Mouse (Mus musculus) hindbrain, embryonic 15.5 days (tissue): Measurements from ENCODE around the gene Neurl1b. TPM values are rescaled to one million over a fixed set of nuclear protein-coding genes. Genes with fewer than 3 reads are reported as not detected.

Experiments
- ATAC-seq: fragments of 200-750 bp; cut with Nextera tagmentation; 2 replicates; pipeline ENCODE4 v1.8.0; 2017; ENCODE audit warnings: low read depth, moderate number of reproducible peaks, moderate TSS enrichment; ENCODE audit not compliant: low FRiP score
- H3K27ac ChIP-seq: fragments of 300-500 bp; sonication (generic); replicated peaks from 2 replicates; pipeline ENCODE4 v1.5.1; 2015; ENCODE audit warnings: mild to moderate bottlenecking, inconsistent platforms
- H3K27me3 ChIP-seq: fragments of 300-500 bp; sonication (generic); 2 replicates; pipeline ENCODE4 v1.6.1; 2015; ENCODE audit warnings: control low read depth, inconsistent platforms
- H3K36me3 ChIP-seq: fragments of 300-500 bp; sonication (generic); 2 replicates; pipeline ENCODE4 v1.6.1; 2015; ENCODE audit warnings: control low read depth, inconsistent platforms
- H3K4me1 ChIP-seq: fragments of 300-500 bp; sonication (generic); replicated peaks from 2 replicates; pipeline ENCODE4 v1.6.1; 2015; ENCODE audit warnings: control low read depth, inconsistent platforms
- H3K4me2 ChIP-seq: fragments of 300-500 bp; sonication (generic); 2 replicates; pipeline ENCODE4 v1.6.1; 2015; ENCODE audit warnings: moderate library complexity, mild to moderate bottlenecking, inconsistent platforms
- H3K4me3 ChIP-seq: fragments of 300-500 bp; sonication (generic); 2 replicates; pipeline ENCODE4 v1.5.1; 2015; ENCODE audit warnings: mild to moderate bottlenecking, inconsistent platforms
- H3K9ac ChIP-seq: fragments of 300-500 bp; sonication (generic); 2 replicates; pipeline ENCODE4 v1.6.1; 2015; ENCODE audit warnings: inconsistent platforms
- H3K9me3 ChIP-seq: fragments of 300-500 bp; sonication (generic); 2 replicates; pipeline ENCODE4 v1.6.1; 2016; ENCODE audit warnings: control low read depth, inconsistent platforms
- WGBS: fragments of 180-500 bp; shearing (Covaris S2); methylation state at CpG from one replicate; pipeline ENCODE4 v1.1.7; 2015; 5-methylcytosine and 5-hydroxymethylcytosine counted together
- polyA plus RNA-seq: library from polyadenylated mRNA; unstranded; fragments of >200 nt; fragmentation: Nextera tagmentation; extraction: Ambion mirVana; gene quantifications from 2 replicates; pipeline ENCODE4 v1.2.1, GENCODE M21; 2015

The Neurl1b gene
- polyA plus RNA-seq, 1 experiment from 2014 or later: 1.6 TPM

DNA sequence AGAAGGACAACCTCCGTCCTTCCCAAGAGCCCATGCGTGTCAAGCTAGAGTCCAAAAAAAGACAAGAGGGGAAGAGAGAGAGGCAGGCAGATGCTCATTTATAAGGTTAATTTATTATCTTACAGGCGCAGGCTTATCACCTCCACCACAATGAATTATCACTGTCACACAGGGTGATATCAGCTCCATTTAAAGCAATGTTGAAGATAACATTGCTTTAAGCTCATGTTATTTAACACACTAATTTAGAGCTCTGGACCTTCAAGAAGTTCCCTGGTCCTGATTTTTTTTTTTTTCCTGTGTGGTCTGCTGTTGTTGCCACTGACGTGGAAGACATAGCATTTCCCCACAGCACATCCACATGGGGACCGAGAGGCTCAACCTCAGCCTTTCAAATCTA, 1.7 kb upstream of the Neurl1b start:
- 85% methylated on average over 5 of the region's 5 CpGs for WGBS
- no peaks in the 10 kb centered on the region for H3K9me3 ChIP-seq
- H3K9ac ChIP-seq: no peak overlapping the region
- no peak overlapping the region for H3K4me2 ChIP-seq
- H3K4me1 ChIP-seq: peaks cover 21% of the 10 kb centered on the region
- no peak overlapping the region for H3K4me3 ChIP-seq
- H3K27ac ChIP-seq: no peak overlapping the region
- ATAC-seq: no peak
- H3K36me3 ChIP-seq: no peaks in the 10 kb centered on the region
- H3K27me3 ChIP-seq: peaks cover 7% of the 10 kb centered on the region

DNA sequence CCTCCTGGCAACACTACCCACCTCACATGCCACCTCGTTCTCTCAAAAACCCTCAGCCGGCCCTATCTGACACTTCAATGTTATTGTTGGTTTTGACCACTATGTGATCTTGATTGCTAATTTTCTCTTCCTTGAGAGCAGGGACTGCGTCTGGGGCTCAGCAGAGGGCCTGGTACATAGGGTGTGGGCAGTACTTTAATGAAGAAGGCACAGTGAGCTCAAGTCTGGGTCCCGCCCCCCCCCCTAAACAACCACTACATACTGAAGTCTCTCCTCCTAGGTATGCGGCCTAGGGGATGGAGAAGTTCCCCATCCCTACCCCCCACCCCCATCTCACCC, 476 bp upstream of the Neurl1b start:
- Histone ChIP-seq H3K36me3 (no peaks in the 10 kb centered on the region), H3K4me2 (peak overlapping the region; percentile 84), H3K27me3 (peaks cover 7% of the 10 kb centered on the region), H3K4me1 (peaks cover 21% of the 10 kb centered on the region), H3K4me3 (peak overlapping the region; percentile 92), H3K9me3 (no peaks in the 10 kb centered on the region), H3K27ac (no peak overlapping the region), H3K9ac (peak overlapping the region; percentile 73)
- no peak for ATAC-seq
- 5% methylated on average over 5 of the region's 5 CpGs for WGBS

DNA sequence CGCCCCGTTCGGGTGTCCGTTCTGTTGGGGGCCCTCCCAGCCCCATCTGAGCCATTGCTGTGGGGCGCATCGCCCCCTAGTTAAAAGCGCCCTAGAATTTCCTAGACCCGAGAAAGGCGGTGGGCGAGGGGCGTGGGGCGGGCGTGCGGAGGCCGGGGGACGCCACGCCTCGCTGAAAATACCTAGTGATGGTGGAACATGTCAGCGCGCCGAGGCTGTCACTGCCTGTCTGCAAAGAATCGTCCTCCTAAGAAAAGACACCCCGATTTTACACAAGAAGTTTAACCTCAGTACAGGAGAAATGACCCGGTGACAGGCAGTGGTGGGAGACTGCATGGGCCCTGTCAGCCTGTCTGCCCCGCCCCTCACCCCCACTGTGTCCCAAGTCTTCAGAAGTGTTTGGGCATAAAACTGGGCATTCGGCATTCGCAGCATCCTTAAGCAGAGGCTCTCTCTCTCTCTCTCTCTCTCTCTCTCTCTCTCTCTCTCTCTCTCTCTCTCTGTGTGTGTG, 781 bp downstream of the Neurl1b start:
- Histone ChIP-seq H3K9ac (peak overlapping the region; percentile 73), H3K27ac (peak overlapping the region; percentile 61), H3K4me3 (peak overlapping the region; percentile 92), H3K27me3 (peaks cover 7% of the 10 kb centered on the region), H3K4me2 (peak overlapping the region; percentile 84), H3K9me3 (no peaks in the 10 kb centered on the region), H3K36me3 (no peaks in the 10 kb centered on the region), H3K4me1 (peaks cover 21% of the 10 kb centered on the region)
- under 1% methylated on average over 27 of the region's 27 CpGs for whole genome bisulfite sequencing
- ATAC-seq: no peak

DNA sequence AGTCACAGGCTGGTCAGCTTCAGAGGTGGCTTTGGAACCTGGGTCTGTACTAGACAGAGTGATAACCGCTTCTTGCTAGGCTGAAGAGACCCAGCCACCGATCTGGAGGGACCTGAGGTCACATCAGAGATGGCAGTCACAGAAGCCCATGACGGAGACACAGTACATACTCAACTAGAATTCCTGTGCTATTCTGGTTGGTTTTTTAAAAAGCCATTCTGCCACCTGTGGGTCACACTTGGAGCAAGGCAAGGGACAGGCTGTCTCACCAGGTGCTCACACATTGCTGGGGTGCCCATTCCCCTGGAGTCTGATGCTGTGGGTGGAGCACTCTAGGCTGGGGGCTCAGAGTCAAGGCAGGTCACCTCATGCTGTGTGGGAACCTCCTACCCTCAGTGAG, 1.5 kb downstream of the Neurl1b start:
- Histone ChIP-seq H3K9ac (no peak overlapping the region), H3K9me3 (no peaks in the 10 kb centered on the region), H3K27me3 (peaks cover 7% of the 10 kb centered on the region), H3K27ac (no peak overlapping the region), H3K4me3 (peak overlapping the region; percentile 92), H3K36me3 (no peaks in the 10 kb centered on the region), H3K4me1 (peaks cover 21% of the 10 kb centered on the region), H3K4me2 (peak overlapping the region; percentile 84)
- 56% methylated on average over 3 of the region's 3 CpGs for WGBS
- ATAC-seq: 0 out of 2 replicates have a peak, but pooled peaks have one; percentile 20

DNA sequence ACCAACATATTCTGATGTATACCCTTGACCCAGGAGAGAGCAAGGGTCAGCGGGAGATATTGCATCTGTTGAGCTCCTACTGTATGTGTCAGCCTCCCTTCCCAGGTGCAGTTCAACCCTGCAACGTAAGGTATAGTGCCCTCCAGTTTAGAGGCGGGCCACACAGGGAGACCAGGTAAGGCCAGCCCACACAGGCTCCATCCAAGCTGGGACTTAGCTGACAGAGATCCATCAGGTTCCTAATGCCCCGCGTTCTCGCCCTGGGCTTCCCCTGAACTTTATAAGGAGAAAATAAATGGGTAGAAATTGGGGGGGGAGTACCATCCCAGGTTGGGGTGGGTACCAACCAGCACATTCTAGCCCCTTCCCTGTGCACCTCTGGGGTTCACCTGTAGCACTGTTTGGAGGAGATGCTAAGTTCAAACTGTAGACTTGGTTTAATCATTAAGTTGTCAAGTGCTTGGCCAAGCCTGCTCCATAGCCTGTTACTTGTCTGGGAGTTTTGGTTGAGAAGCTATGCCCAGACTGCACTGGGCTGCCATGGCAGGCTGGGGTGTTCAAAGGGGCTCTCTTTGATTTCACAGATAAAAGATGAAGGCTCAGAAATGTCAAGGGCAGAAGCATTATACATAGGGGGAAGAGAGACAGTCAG, 3.3 kb downstream of the Neurl1b start:
- Histone ChIP-seq H3K27ac (no peak overlapping the region), H3K4me2 (no peak overlapping the region), H3K9ac (no peak overlapping the region), H3K4me3 (no peak overlapping the region), H3K9me3 (no peaks in the 10 kb centered on the region), H3K36me3 (no peaks in the 10 kb centered on the region), H3K27me3 (peaks cover 7% of the 10 kb centered on the region), H3K4me1 (peaks cover 21% of the 10 kb centered on the region)
- WGBS: 87% methylated on average over 6 of the region's 6 CpGs
- no peak for ATAC-seq

DNA sequence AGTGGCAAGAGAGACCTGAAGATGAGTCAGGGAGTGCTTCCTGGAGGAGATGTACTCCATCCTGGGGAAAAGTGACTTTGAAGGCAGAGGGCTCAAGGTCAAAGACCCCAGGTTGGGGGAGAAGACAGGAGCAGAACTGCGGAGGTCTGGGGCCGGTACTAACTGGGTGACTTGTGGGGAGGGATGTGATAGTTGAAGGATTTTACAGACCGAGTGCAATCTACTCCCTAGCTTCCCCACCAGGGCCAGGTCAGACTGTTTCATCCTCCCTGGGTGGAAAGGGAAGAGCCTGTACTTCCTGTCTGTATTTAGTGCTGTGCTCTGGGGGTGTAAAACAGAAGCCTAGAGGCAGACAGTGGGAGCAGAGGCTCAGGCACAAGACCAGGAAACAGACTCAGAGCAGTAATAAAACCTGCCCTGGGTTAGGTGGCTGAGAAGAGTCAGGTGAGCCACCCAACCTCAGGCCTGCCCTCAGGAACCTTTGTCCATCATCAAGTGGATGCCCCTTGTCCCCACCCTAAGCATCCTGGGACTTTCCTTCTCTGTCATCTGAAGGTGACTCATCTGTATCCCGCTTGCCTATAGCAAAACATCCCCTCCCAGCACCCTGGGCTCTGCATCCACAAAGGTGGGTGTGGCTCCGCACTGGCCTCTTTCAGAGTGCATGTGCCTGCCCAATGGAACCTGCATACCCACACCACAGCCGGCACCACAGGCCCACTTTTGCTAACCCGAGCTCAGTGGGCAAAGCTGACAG, 6.0 kb downstream of the Neurl1b start:
- H3K4me3 ChIP-seq: no peak overlapping the region
- ATAC-seq: no peak
- no peaks in the 10 kb centered on the region for H3K36me3 ChIP-seq
- H3K27me3 ChIP-seq: no peaks in the 10 kb centered on the region
- H3K27ac ChIP-seq: no peak overlapping the region
- no peak overlapping the region for H3K9ac ChIP-seq
- H3K9me3 ChIP-seq: no peaks in the 10 kb centered on the region
- H3K4me2 ChIP-seq: no peak overlapping the region
- 82% methylated on average over 7 of the region's 7 CpGs for WGBS
- peaks cover 34% of the 10 kb centered on the region for H3K4me1 ChIP-seq

DNA sequence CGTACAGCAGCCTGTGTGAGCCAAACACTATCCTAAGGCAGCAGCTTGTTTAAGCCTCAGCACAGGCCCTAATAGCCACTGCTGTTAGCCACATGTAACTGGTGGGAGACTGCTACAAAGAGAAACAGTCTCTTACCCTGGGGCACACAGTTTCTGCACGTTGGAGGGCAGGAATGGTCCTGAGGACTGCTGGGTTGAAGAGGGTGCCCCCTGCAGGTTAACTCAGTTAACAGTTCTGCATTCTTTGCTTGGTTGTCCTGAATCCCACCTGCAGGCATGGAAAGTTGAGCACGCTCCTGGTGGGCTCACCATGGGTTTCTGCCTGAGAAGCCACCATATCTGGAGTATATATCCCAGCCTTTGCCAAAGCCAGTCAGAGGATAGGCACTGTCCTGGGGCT, 6.9 kb downstream of the Neurl1b start:
- 45% methylated on average over 3 of the region's 3 CpGs for WGBS

DNA sequence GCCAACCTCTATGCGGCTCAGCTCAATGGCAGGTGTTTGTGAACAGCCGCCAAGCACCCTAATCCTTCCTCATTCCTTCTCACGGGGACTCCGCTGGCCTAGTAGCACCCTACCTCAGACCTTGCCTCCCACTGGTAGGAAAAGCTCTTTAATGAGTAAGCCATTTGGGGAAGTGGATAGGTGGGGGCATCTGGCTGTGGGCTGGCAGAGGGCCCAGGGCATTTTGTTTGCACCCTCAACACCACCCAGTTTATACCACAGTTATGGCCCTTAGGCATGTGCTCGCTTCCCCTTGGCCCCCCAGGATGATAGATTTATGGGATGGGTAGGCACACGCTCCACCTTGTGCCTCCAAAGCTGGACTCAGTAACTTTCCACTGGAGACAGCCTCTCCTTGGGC, 7.8 kb downstream of the Neurl1b start:
- Histone ChIP-seq H3K36me3 (no peaks in the 10 kb centered on the region), H3K27ac (no peak overlapping the region), H3K27me3 (no peaks in the 10 kb centered on the region), H3K4me1 (peaks cover 22% of the 10 kb centered on the region), H3K4me2 (no peak overlapping the region), H3K9ac (no peak overlapping the region), H3K4me3 (no peak overlapping the region), H3K9me3 (no peaks in the 10 kb centered on the region)
- 89% methylated on average over 6 of the region's 6 CpGs for WGBS
- ATAC-seq: no peak

More for the DNA sequence above, 6.9 kb downstream of the Neurl1b start:
- no peak for ATAC-seq
- H3K27me3 ChIP-seq: no peaks in the 10 kb centered on the region
- no peaks in the 10 kb centered on the region for H3K36me3 ChIP-seq
- H3K9me3 ChIP-seq: no peaks in the 10 kb centered on the region
- no peak overlapping the region for H3K27ac ChIP-seq
- H3K4me1 ChIP-seq: peaks cover 26% of the 10 kb centered on the region
- no peak overlapping the region for H3K4me2 ChIP-seq
- H3K9ac ChIP-seq: no peak overlapping the region
- no peak overlapping the region for H3K4me3 ChIP-seq

DNA sequence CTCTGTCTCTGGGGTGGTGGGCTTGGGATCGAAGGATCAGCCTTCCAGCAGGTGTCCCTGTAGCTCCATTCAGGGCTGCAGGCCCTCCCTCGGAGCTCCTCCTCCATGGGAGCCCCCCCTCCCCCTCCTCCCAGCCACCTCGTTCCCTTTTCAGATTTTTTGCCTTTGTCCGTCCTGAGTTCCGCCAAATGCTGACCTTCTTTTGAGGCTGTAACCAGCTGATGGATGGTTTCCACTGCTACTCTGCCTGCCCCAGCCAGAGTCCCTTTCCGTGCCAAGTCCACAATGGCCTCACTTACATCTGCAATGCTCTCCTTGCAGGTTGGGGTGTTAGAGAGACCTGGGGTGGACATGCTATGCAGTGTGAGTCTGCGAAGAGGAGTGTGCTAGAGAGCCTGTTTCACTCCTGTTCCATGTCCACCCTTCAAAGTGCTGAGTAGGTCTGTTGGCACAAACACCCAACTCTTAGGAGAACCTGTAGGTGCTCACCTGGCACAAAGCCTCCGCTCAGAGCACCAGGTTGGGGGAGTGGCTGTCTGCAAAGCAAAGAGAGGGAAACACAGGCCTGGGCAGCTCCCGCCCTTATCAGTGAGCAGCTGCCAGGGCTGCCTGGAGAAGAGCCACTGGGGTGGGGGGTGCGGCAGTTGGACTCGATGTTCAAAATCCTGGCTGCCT, 9.5 kb downstream of the Neurl1b start:
- H3K9ac ChIP-seq: no peak overlapping the region
- H3K27ac ChIP-seq: peak overlapping the region; percentile 55
- H3K4me1 ChIP-seq: peaks cover 22% of the 10 kb centered on the region
- H3K27me3 ChIP-seq: no peaks in the 10 kb centered on the region
- WGBS: 27% methylated on average over 11 of the region's 11 CpGs
- H3K9me3 ChIP-seq: no peaks in the 10 kb centered on the region
- no peaks in the 10 kb centered on the region for H3K36me3 ChIP-seq
- ATAC-seq: peak; percentile 54
- H3K4me3 ChIP-seq: no peak overlapping the region
- H3K4me2 ChIP-seq: no peak overlapping the region

DNA sequence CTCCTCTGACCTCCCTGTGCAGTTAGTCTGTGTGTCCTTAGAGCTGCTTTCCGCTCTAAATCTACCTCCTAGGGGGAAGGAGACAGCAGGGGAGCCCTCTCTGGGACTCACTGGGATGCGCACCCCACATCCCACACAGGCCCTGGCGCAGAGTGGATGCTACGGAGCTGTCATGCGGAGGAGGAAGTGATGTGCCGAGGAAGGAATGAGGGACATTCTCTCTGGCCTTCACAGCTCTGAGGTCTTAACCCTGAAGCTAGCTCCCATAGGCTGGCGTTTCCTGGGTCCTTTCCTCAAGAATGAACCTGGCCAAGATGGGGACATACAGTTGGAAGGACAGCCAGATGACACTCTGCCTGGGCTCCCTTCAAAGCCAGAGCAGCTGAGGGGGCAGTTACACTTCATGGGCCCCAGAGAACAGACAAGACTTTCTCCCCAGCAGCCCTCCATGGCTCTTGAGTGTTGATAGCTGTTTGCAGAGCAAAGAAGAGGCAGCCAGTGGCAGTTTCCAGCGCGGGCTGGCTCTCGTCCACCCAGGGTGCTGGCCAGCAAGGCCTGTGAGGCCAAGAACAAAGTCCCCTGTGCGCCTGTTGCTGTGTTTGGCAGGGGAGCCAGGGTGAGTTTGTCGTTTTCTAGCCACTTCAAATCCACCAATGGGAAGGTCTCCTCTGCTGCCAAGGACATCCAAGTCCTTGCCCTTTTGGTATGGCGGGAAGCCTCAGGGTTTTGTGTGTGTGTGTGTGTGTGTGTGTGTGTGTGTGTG, 10.5 kb downstream of the Neurl1b start:
- Histone ChIP-seq H3K4me1 (peaks cover 22% of the 10 kb centered on the region), H3K27me3 (no peaks in the 10 kb centered on the region), H3K9me3 (no peaks in the 10 kb centered on the region), H3K9ac (no peak overlapping the region), H3K4me3 (no peak overlapping the region), H3K36me3 (no peaks in the 10 kb centered on the region), H3K4me2 (no peak overlapping the region), H3K27ac (peak overlapping the region; percentile 65)
- ATAC-seq: peak; percentile 31; the same call in 1 of the 2 replicates
- 60% methylated on average over 13 of the region's 13 CpGs for WGBS

DNA sequence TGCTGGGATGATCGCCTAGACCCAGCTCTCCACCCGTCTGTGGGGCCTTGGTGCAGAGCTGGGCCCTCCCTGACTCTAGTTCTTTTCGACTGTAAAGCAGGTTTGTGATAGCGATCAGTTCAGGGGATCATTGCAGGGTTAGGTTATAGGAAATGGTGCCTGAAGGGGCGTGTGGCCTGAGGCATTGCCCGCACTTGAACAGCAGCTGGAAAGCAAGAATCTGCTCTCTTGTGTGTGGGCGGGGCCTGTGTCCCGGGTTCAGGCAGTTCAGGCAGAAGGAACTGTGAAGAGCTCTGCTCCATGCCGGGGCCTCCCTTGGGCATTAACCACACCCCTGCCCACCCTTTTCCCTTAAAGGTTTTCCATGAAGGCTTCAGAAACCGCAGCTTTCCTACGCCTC, 18.7 kb downstream of the Neurl1b start:
- no peak for ATAC-seq
- WGBS: 70% methylated on average over 11 of the region's 11 CpGs
- no peaks in the 10 kb centered on the region for H3K4me1 ChIP-seq
- no peak overlapping the region for H3K4me2 ChIP-seq
- H3K27me3 ChIP-seq: peaks cover 20% of the 10 kb centered on the region
- H3K9me3 ChIP-seq: no peaks in the 10 kb centered on the region
- no peak overlapping the region for H3K4me3 ChIP-seq
- no peak overlapping the region for H3K27ac ChIP-seq
- H3K9ac ChIP-seq: no peak overlapping the region
- no peaks in the 10 kb centered on the region for H3K36me3 ChIP-seq
